Mouse (Mus musculus) G1E (cell line): ENCODE results near the gene Tlx3. TPM values are rescaled to one million over a fixed set of nuclear protein-coding genes. Genes with fewer than 3 reads are reported as not detected.

Experiments
- ATAC-seq: 2 replicates; pipeline ENCODE4 v1.8.0; 2016; ENCODE audit warnings: mild to moderate bottlenecking; ENCODE audit not compliant: insufficient number of reproducible peaks, poor library complexity, low FRiP score, severe bottlenecking; ENCODE audit errors: extremely low read depth
- DNase-seq: peaks from one replicate; pipeline ENCODE4 v3.0.0; 2012; ENCODE audit warnings: low spot score
- H3K27me3 ChIP-seq: 2 replicates; pipeline ENCODE4 v1.6.1; 2012; ENCODE audit warnings: mild to moderate bottlenecking, low read length, inconsistent platforms; ENCODE audit not compliant: insufficient read depth
- H3K36me3 ChIP-seq: replicated peaks from 2 replicates; pipeline ENCODE3; 2012; ENCODE audit warnings: mild to moderate bottlenecking, inconsistent platforms
- H3K4me1 ChIP-seq: 2 replicates; pipeline ENCODE4 v1.6.1; 2012; ENCODE audit warnings: low read depth, low read length, inconsistent platforms, mixed read lengths; ENCODE audit not compliant: insufficient read depth
- H3K4me3 ChIP-seq: 2 replicates; pipeline ENCODE4 v1.5.1; 2012; ENCODE audit warnings: low read depth, mild to moderate bottlenecking, inconsistent platforms, low read length, moderate library complexity, mixed read lengths
- H3K9me3 ChIP-seq: replicated peaks from 2 replicates; pipeline ENCODE4 v1.6.1; 2012; ENCODE audit warnings: inconsistent platforms
- CTCF ChIP-seq: IDR thresholded peaks from 2 replicates; pipeline ENCODE4 v1.5.1; 2012; ENCODE audit warnings: low read depth, low read length, inconsistent platforms, mixed read lengths
- GATA1 ChIP-seq: IDR thresholded peaks from 2 replicates; pipeline ENCODE4 v1.6.1; 2012; ENCODE audit warnings: borderline replicate concordance, low read length, inconsistent platforms, mixed read lengths
- GATA2 ChIP-seq: IDR thresholded peaks from 2 replicates; pipeline ENCODE4 v1.6.1; 2012; ENCODE audit warnings: low read depth, low read length, inconsistent platforms, borderline replicate concordance
- POLR2AphosphoS5 ChIP-seq: IDR thresholded peaks from 2 replicates; pipeline ENCODE4 v1.6.1; 2012; ENCODE audit warnings: low read depth, low read length, inconsistent platforms; ENCODE audit not compliant: insufficient replicate concordance
- TAL1 ChIP-seq: conservative IDR thresholded peaks from 2 replicates; pipeline ENCODE4 v1.6.1; 2012; ENCODE audit warnings: low read depth, low read length, inconsistent platforms, mixed read lengths
- polyA plus RNA-seq: library from polyadenylated mRNA; stranded (reverse); fragments of >175 nt; gene quantifications from 2 replicates; pipeline ENCODE4 v1.2.3, GENCODE M21; 2012
- total RNA-seq, 2 experiments: library from RNA; stranded (forward) in 1 of 2; stranded (reverse) in 1 of 2; fragments of 200-1000 nt in 1 of 2; fragments of >200 nt in 1 of 2; fragmentation: Nextera tagmentation in 1 of 2; gene quantifications; 2 replicates each; pipeline ENCODE4 v1.2.3; 2014 to 2017

Tlx3 gene
- total and polyA plus RNA-seq, 3 experiments = 0.03 TPM; not detected in 2

DNA sequence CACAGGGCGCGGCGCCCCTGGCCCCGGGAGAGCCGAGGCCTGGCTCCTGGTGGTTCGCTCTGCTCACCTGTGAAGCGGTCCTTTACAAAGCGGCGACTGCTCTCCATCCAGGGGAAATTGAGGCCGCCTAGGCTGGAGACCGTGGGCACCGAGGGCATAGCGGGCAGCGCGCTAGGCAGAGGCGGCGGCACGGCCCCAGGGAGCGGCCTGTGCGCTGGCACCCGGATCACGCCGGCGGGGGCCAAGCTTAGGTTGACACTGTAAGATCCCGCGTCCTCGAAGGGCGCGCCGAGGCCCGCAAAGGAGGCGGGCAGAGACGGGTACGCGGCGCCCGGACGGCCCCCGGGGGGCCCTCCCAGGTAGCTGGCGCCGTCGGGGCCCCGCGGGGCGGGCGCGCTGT is 417 bp downstream of the Tlx3 start:
- H3K9me3 ChIP-seq = peaks cover 49% of the 10 kb centered on the region

DNA sequence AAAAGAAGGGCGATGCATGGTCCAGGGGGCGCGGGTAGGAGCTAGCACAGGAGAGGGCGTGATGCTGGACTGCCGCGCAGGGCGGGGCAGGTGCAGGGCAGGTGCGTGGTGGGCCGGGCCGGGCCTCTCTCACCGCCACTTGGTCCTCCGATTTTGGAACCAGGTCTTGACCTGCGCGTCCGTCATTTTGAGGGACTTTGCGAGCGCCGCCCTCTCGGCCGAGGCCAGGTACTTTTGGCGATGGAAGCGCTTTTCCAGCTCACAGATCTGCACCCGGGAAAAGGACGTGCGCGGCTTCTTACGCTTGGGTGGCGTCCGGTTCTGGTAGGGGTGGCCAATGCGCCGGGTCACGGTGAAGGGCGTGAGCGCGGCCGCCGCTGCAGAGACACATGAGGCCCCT is 1.1 kb downstream of the Tlx3 start:
- Histone ChIP-seq H3K36me3 (no peaks in the 10 kb centered on the region), H3K4me3 (peak overlapping the region; percentile 9; the same call in 1 of the 2 replicates), H3K4me1 (no peaks in the 10 kb centered on the region), H3K9me3 (peaks cover 49% of the 10 kb centered on the region), H3K27me3 (peaks cover 8% of the 10 kb centered on the region; the same call in 1 of the 2 replicates)
- TF ChIP-seq POLR2AphosphoS5 (no peak), TAL1 (no peak), CTCF (no peak), GATA2 (no peak), GATA1 (no peak)
- no peak for DNase-seq
- no peak for ATAC-seq

More for the DNA sequence above, 417 bp downstream of the Tlx3 start:
- Histone ChIP-seq H3K4me3 (no peak overlapping the region; the same call in 1 of the 2 replicates), H3K36me3 (no peaks in the 10 kb centered on the region), H3K4me1 (no peaks in the 10 kb centered on the region), H3K27me3 (peaks cover 8% of the 10 kb centered on the region; the same call in 1 of the 2 replicates)
- DNase-seq (no peak), ATAC-seq (no peak)
- TF ChIP-seq TAL1 (no peak), GATA1 (no peak), CTCF (no peak), GATA2 (no peak), POLR2AphosphoS5 (no peak)

DNA sequence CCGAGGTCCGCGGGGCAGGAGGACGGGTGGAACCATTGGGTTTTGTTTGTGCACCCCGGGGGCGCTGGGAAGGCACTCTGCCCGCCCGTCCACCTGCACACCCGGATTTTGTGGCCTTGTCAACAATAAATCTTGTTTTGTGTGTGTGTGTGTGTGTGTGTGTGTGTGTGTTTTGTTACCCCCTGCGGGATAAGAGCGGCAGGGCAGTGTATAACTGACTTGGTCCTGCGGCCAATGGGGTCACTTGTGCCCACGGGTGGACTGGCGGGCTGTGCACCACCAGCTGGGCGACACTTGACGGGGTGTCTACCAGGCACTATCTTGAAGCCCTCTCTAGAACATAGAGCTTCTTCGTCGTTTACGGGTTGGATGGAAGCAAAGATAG is 1.8 kb downstream of the Tlx3 start:
- DNase-seq (no peak), ATAC-seq (no peak)
- TF ChIP-seq GATA1 = no peak
- H3K9me3 ChIP-seq = peaks cover 51% of the 10 kb centered on the region
- no peak overlapping the region for H3K4me3 ChIP-seq
- H3K4me1 ChIP-seq = no peaks in the 10 kb centered on the region
- peaks cover 8% of the 10 kb centered on the region; the same call in 1 of the 2 replicates for H3K27me3 ChIP-seq
- H3K36me3 ChIP-seq = no peaks in the 10 kb centered on the region

DNA sequence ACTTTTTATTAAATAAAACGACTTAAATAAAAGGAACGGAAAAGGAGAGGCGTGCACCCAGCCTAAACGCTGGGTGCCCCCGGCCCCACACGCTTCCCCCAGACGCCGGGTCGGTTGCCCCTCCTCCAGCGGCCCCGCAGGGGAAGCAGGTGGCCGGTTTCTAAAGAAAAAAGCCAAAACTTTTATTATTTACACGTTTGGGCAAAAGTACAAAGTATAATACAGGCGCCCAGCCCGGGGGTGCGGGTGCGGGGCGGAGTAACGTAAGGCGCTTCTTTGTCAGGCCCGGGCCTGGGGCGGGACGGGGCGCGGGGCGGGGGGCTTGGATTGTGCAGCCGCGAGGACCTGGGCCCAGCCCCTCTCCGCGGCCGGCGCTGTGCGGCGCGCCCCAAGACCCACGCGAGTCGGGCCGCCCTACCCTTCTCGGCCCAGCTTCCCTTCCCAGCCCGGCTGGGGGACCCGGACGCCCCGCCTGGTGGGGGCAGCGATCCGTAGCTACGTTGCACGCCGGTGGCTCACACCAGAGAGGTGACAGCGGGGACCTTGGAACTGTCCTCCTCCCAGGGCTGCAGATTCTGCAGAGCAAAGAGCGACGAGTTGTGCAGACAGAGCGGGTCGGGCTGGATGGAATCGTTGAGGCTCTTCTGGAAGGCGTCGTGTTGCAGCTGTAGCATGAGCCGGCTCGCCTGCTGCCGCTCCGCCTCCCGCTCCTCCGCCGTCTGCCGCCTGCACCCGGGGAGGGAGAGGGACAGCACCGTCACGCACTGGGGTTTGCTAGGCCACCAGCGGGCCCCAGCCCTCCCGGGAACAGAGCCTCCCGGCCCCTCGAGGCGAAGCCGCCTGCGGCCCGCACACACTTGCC is 2.4 kb downstream of the Tlx3 start:
- H3K27me3 ChIP-seq = peaks cover 8% of the 10 kb centered on the region; the same call in 1 of the 2 replicates
- peak overlapping the region; percentile 33; the same call in 1 of the 2 replicates for H3K4me3 ChIP-seq
- ATAC-seq (no peak), DNase-seq (no peak)
- peaks cover 51% of the 10 kb centered on the region for H3K9me3 ChIP-seq
- no peaks in the 10 kb centered on the region for H3K4me1 ChIP-seq
- H3K36me3 ChIP-seq = no peaks in the 10 kb centered on the region
- TF ChIP-seq TAL1 (no peak), POLR2AphosphoS5 (no peak), GATA1 (no peak), GATA2 (no peak), CTCF (no peak)

DNA sequence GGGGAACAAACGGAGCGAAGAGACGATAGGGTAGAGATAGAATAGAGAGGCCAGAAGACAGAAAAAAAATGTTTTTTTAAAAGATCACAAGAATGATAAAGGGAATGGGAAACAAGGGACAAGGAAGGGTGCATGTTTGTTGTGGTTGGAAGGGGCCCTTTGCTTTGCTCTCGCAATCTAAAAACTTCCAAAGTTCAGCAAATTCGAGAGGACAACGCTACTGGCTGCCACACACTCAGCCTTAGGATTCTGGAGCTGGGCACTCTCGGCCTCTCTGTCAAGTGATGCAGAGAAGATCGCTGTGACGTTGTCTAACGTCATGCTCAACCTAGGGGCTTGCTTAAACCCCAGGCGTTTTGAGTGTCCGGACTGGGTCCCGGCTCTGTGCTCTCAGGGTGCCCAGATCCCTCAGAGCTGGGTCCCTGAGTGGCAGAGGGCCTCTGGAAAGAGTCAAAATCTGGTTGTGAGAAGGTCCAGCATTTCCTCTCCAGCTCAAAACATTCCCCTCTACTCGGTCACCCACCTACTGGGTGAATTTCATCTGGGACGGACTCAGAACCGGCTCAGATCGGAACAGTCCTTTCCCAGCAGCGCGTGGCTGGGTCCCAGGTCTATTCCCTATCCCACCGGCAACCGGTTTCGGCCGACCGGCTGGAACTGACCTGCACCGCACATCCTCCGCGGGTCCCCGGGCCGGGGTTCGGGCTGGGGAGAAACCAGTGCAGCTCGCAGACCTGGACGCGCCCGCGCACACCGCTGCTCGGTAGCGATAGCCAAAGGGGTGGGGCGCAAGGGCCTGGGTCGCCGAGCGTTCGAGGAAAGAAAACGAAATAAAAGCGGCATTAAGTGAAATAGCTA is 3.3 kb downstream of the Tlx3 start:
- H3K4me3 ChIP-seq = no peak overlapping the region
- ATAC-seq (no peak), DNase-seq (no peak)
- no peak for TF ChIP-seq POLR2AphosphoS5
- TF ChIP-seq TAL1 = no peak
- TF ChIP-seq CTCF = no peak
- no peak for TF ChIP-seq GATA2
- TF ChIP-seq GATA1 = no peak
- H3K36me3 ChIP-seq = no peaks in the 10 kb centered on the region
- peaks cover 51% of the 10 kb centered on the region for H3K9me3 ChIP-seq
- H3K27me3 ChIP-seq = peaks cover 8% of the 10 kb centered on the region; the same call in 1 of the 2 replicates
- no peaks in the 10 kb centered on the region for H3K4me1 ChIP-seq

DNA sequence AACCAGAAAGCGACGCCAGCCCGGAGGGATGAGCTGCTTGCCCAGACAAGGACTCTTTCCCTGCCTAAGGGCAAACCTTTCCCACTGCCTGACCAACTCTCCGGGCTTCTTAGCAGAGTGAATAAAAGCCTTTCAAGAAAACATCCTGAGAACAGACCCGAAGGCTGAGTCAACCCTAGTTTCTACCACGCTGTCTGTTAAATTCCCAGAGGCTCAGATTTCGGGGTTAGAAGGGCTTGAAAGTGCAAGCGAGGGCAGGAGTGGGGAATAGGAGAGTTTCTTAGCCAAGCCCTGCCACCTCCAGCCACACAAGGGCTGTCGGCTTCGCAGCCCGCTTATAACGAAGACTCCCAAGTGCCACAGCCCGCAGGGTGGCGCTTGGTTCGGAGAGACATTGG is 4.3 kb downstream of the Tlx3 start:
- no peak for DNase-seq
- no peak for TF ChIP-seq TAL1
- no peak for TF ChIP-seq POLR2AphosphoS5
- no peak for TF ChIP-seq GATA2
- no peak for TF ChIP-seq GATA1
- no peak for TF ChIP-seq CTCF
- Histone ChIP-seq H3K36me3 (no peaks in the 10 kb centered on the region), H3K27me3 (peaks cover 7% of the 10 kb centered on the region; the same call in 1 of the 2 replicates), H3K9me3 (peaks cover 47% of the 10 kb centered on the region), H3K4me1 (no peaks in the 10 kb centered on the region), H3K4me3 (no peak overlapping the region)
- no peak for ATAC-seq
